ENCODE assay signal across 7 mouse cellular contexts in the genomic region with DNA sequence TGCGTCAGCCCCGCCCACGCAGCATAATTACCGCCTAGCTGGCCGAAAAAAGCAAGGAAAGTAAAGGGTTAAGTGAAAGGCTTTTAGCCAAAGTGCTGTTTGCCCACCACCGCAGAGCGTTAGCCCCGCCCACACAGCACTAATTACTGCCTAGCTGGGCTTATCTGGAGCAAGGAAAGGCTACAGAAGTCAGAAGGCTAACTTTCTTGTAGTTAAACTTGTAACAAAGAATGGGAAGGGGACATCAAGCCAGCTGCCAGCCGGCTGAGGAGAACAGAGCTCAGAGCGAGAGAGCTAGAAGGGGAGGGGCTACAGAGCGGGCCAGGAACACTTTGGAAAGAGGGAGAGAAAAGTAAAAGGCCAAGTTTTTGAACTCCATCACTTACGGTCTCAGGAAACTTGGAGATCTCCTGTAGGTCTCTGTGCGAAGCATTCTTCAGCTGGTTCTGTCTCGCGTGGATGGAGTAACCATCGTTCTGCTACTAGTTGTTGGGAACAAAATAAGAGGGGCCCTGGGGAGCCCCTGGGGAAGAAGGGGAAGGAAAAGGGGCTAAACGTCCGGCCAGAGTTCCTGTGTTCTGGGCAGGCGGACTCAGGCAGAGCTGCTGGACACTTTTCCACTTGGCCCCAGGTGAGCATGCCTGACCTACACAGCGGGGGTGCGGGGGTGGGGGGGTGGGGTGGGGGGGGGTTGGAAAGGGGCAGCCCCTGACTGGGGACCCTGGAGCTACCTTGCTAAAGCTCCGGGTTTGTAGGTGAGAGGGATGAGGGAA.
A peak's percentile ranks its signal among the peaks of the same experiment; 100 is the strongest.
DNase-seq lines count a peak whose midpoint lies in the region; ATAC-seq and TF ChIP-seq lines count a peak whose summit lies in the region.

No protein-coding gene starts in this region.

- peak overlapping the region; percentile 55 for H3K4me2 ChIP-seq in heart, embryonic 15.5 days

- H3K36me3 ChIP-seq in ES-E14 (ENCODE audit: control insufficient read depth, insufficient read depth, low read length, poor library complexity, severe bottlenecking), result no peaks in the 10 kb centered on the region
- H3K36me3 ChIP-seq in heart, embryonic 15.5 days, result no peaks in the 10 kb centered on the region

- H3K27ac ChIP-seq in ES-E14 (ENCODE audit: insufficient read depth, low read depth, low read length, poor library complexity, severe bottlenecking), result no peak overlapping the region
- peak overlapping the region; percentile 43; the same call in 1 of the 2 replicates for H3K27ac ChIP-seq in heart, embryonic 15.5 days

- H3K4me3 ChIP-seq in ES-E14 (ENCODE audit: insufficient read depth in 1 of 2, low read depth in 1 of 2, low read length in 2 of 2, poor library complexity in 1 of 2, severe bottlenecking in 1 of 2), result peak overlapping the region; percentile 16 to 31; a peak in 3 of 4 replicates
- H3K4me3 ChIP-seq in heart, embryonic 15.5 days, result peak overlapping the region; percentile 46

- H3K9ac ChIP-seq in ES-E14 (ENCODE audit: insufficient read depth, low read depth, low read length, poor library complexity, severe bottlenecking), result no peak overlapping the region
- no peak overlapping the region for H3K9ac ChIP-seq in heart, embryonic 15.5 days

- no peak for ATAC-seq in heart, embryonic 15.5 days (replicated peaks; ENCODE audit: insufficient number of reproducible peaks, insufficient read depth, low FRiP score, low read depth)

- 18% methylated on average over 22 of the region's 22 CpGs for WGBS in heart, embryonic 15.5 days

- no peaks in the 10 kb centered on the region for H3K4me1 ChIP-seq in ES-E14 (ENCODE audit: control insufficient read depth in 2 of 2, insufficient read depth in 2 of 2, low read length in 2 of 2, poor library complexity in 1 of 2)
- H3K4me1 ChIP-seq in heart, embryonic 15.5 days (replicated peaks), result no peaks in the 10 kb centered on the region

- peak; percentile 27 for DNase-seq in ES-E14 (ENCODE audit: low read depth, low spot score)
- DNase-seq in c-Kit-positive CD71-negative TER-119-negative erythroid progenitor cells, embryonic 14.5 days (ENCODE audit: low read depth), result peak; percentile 26
- DNase-seq in kidney, postnatal 4 days, result peak; percentile 62 to 71
- DNase-seq in mesoderm, embryonic 11.5 days (ENCODE audit: low read depth, low spot score), result peak; percentile 79
- no peak for DNase-seq in frontal cortex, postnatal 14 days (ENCODE audit: low spot score in 2 of 2)
- no peak for DNase-seq in gastrocnemius, adult 18-20 months (ENCODE audit: low spot score)

- H3K9me3 ChIP-seq in ES-E14 (ENCODE audit: control insufficient read depth, insufficient read depth, low read depth, low read length), result no peaks in the 10 kb centered on the region
- no peaks in the 10 kb centered on the region for H3K9me3 ChIP-seq in heart, embryonic 15.5 days (replicated peaks)

- peaks cover 8% of the 10 kb centered on the region; the same call in 1 of the 2 replicates for H3K27me3 ChIP-seq in heart, embryonic 15.5 days

- in situ Hi-C loops in ES-E14 (cut with MboI; ENCODE audit: low sequenced_read_pairs in 2 of 2, unreplicated experiment in 2 of 2), result no loop called here

TF ChIP-seq in ES-E14, 5 proteins besides CTCF, POLR2A, EP300 and RAD21:
- no peak for TF ChIP-seq CHD2 (IDR thresholded peaks at IDR 0.05; ENCODE audit: low read depth, low read length)
TF ChIP-seq in ES-E14: peak in this region for 0.

Comparison
In these comparisons a context has a peak if more than half of its experiments do, and no peak if none do; other contexts are left out.
1. DNase-seq: peak in ES-E14 (single experiment), c-Kit-positive CD71-negative TER-119-negative erythroid progenitor cells, embryonic 14.5 days (single experiment), kidney, postnatal 4 days (2 of 2) and mesoderm, embryonic 11.5 days (single experiment); none in frontal cortex, postnatal 14 days (0 of 2) and gastrocnemius, adult 18-20 months (single experiment).